Mouse (Mus musculus) erythroblast, embryonic 14.5 days (primary cell): ENCODE measurements around the gene Lyz2. TPM values are rescaled to one million over a fixed set of nuclear protein-coding genes. Genes with fewer than 3 reads are reported as not detected.

Experiments used
- H3K27me3 ChIP-seq: 2 replicates; pipeline ENCODE4 v1.6.1; 2012; ENCODE audit warnings: inconsistent platforms; ENCODE audit not compliant: control insufficient read depth
- H3K36me3 ChIP-seq: 2 replicates; pipeline ENCODE4 v1.6.1; 2012; ENCODE audit warnings: mild to moderate bottlenecking, inconsistent platforms; ENCODE audit not compliant: control insufficient read depth
- H3K4me1 ChIP-seq: 2 replicates; pipeline ENCODE4 v1.6.1; 2012; ENCODE audit warnings: inconsistent platforms; ENCODE audit not compliant: control insufficient read depth
- H3K4me3 ChIP-seq: replicated peaks from 2 replicates; pipeline ENCODE3; 2012; ENCODE audit warnings: moderate library complexity, mild to moderate bottlenecking, inconsistent platforms
- H3K9me3 ChIP-seq: 2 replicates; pipeline ENCODE4 v1.6.1; 2012; ENCODE audit warnings: low read length, inconsistent platforms, mixed read lengths; ENCODE audit not compliant: control insufficient read depth
- GATA1 ChIP-seq: IDR thresholded peaks from 2 replicates; pipeline ENCODE4 v1.6.1; 2012; ENCODE audit warnings: low read length, inconsistent platforms, mixed read lengths
- TAL1 ChIP-seq: IDR thresholded peaks from 3 replicates; pipeline ENCODE4 v1.6.1; 2012; ENCODE audit warnings: low read length, inconsistent platforms, mixed read lengths
- polyA plus RNA-seq: library from polyadenylated mRNA; stranded (reverse); fragments of >175 nt; gene quantifications from 2 replicates; pipeline ENCODE4 v1.2.3, GENCODE M21; 2012

Gene Lyz2
- polyA plus RNA-seq = 0.07 and 0.16 TPM in 2 replicates

- Histone ChIP-seq H3K9me3 (no peaks in the 10 kb centered on the region), H3K27me3 (no peaks in the 10 kb centered on the region), H3K36me3 (no peaks in the 10 kb centered on the region), H3K4me1 (no peaks in the 10 kb centered on the region), H3K4me3 (no peak within 1 kb of the TSS)
- TF ChIP-seq TAL1 (no peak), GATA1 (no peak)
Measured at GRCm38 (mm10) chr10:117282049-117282448, at the start of gene Lyz2. Gene Lyz2 (minus strand): TSS chr10:117282321.

- no peaks in the 10 kb centered on the region for H3K36me3 ChIP-seq
- H3K9me3 ChIP-seq = no peaks in the 10 kb centered on the region
- TF ChIP-seq GATA1 = no peak
- TF ChIP-seq TAL1 = no peak
- no peaks in the 10 kb centered on the region for H3K27me3 ChIP-seq
- no peak overlapping the region for H3K4me3 ChIP-seq
- H3K4me1 ChIP-seq = no peaks in the 10 kb centered on the region
Measured at GRCm38 (mm10) chr10:117330521-117330920, 48.4 kb upstream of the Lyz2 start.

DNA sequence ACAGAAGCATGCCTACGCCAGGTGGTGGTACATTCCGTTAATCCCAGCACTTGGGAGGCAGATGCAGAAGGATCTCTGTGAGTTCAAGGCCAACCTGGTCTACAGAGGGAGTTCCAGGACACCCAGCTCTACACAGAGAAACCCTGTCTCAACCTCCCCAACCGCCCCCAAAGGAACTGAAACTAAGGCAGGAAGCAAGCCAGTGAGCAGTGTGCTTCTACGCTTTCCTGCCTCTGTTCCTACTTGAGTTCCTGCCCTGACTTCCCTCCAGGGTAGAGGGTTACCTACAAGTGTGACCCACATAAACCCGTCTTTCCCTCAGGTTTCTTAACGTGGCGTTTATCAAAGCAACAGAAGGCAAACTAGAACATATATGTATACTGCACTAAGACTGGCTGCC lies 41.7 kb upstream of the Lyz2 start:
- no peaks in the 10 kb centered on the region for H3K9me3 ChIP-seq
- H3K36me3 ChIP-seq = no peaks in the 10 kb centered on the region
- no peaks in the 10 kb centered on the region for H3K27me3 ChIP-seq
- TF ChIP-seq TAL1 (no peak), GATA1 (no peak)
- no peak overlapping the region for H3K4me3 ChIP-seq
- H3K4me1 ChIP-seq = no peaks in the 10 kb centered on the region

DNA sequence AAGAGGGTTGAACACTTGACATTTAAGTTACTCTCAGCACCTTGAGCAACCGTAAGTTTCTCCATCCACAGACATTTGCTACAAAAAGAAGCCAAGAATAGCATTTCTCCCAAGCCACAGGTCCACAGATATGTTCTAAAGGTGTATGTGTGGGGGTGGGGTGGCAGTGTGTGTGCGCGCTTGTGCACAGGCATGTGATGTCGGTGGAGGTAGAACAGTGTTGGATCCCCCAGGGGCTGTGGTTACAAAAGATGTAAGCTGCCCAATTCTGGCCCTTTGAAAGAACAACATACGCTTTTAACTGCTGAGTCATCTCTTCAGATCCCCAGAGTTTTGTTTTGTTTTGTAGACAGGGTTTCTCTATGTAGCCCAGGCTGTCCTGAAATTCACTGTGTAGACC lies 40.5 kb upstream of the Lyz2 start:
- no peaks in the 10 kb centered on the region for H3K9me3 ChIP-seq
- no peaks in the 10 kb centered on the region for H3K36me3 ChIP-seq
- H3K4me3 ChIP-seq = no peak overlapping the region
- no peak for TF ChIP-seq TAL1
- TF ChIP-seq GATA1 = no peak
- no peaks in the 10 kb centered on the region for H3K27me3 ChIP-seq
- no peaks in the 10 kb centered on the region for H3K4me1 ChIP-seq

DNA sequence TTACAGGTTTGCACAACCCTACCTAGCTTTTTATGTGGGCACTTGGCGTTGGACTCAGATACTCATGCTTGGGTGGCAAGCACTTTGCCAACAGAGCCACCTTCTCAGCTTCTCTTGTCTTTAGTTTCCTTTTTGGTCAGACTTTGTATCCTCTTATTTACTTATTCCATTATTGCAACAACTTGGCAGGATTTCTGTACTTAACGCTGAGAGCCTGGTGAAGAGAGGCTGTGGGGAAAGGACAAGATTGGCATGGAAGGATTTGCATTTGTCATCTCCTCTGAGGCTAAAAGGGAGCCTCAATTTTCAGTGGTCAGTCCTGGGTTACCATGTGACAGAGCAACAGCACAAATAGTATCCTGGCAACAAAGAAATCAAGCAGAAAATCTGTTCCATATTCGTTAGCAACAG lies 38.5 kb upstream of the Lyz2 start:
- TF ChIP-seq GATA1 = no peak
- TF ChIP-seq TAL1 = no peak
- no peaks in the 10 kb centered on the region for H3K27me3 ChIP-seq
- no peaks in the 10 kb centered on the region for H3K4me1 ChIP-seq
- H3K36me3 ChIP-seq = no peaks in the 10 kb centered on the region
- H3K9me3 ChIP-seq = no peaks in the 10 kb centered on the region
- no peak overlapping the region for H3K4me3 ChIP-seq

GRCm38 (mm10) chr10:117316391-117316790 lies 34.3 kb upstream of the Lyz2 start:
- Histone ChIP-seq H3K36me3 (no peaks in the 10 kb centered on the region), H3K4me1 (no peaks in the 10 kb centered on the region), H3K27me3 (no peaks in the 10 kb centered on the region), H3K4me3 (no peak overlapping the region), H3K9me3 (no peaks in the 10 kb centered on the region)
- TF ChIP-seq GATA1 (no peak), TAL1 (no peak)

DNA sequence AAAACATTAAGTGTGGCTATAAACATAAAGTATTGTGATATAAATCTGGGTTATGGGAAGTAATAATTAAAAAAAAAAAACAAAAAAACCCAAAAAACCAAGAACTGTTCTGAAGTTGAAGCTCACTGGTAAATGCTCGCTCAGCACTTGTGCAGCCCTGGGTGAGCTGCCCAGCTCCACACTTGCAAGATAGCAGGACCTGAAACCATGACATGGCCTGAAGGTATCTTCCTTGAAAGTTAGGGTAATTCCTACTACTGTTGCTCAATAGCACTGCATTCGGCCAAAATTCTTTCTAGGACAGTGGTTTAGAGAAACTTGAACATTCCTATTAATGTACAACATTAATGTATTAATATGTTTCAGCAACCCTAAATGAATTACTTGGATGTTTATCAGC lies 31.0 kb upstream of the Lyz2 start:
- H3K27me3 ChIP-seq = no peaks in the 10 kb centered on the region
- no peaks in the 10 kb centered on the region for H3K36me3 ChIP-seq
- no peaks in the 10 kb centered on the region for H3K4me1 ChIP-seq
- no peaks in the 10 kb centered on the region for H3K9me3 ChIP-seq
- no peak for TF ChIP-seq TAL1
- no peak for TF ChIP-seq GATA1
- no peak overlapping the region for H3K4me3 ChIP-seq

- TF ChIP-seq GATA1 (no peak), TAL1 (no peak)
Measured at GRCm38 (mm10) chr10:117312168-117312567, 30.0 kb upstream of the Lyz2 start.

DNA sequence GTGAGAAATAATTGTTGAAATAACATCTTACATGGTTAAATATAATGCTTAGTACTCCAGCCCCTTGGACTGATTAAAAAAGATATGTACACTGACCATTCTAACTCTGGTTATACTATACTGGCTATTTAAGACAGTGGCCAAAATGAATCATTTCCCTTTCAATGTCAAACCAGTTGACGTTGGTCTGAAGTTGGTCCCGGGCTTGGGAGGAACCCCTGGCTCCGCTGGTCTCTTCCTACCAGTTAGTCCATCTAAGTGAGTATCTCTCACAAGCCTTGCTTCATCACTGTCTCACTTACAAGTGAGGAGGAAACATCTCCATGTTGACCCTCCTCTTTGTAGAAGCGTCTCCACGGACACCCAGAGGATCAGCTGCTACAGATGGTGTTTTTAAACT lies 22.2 kb upstream of the Lyz2 start:
- TF ChIP-seq GATA1 (no peak), TAL1 (no peak)
- H3K36me3 ChIP-seq = no peaks in the 10 kb centered on the region
- no peaks in the 10 kb centered on the region for H3K27me3 ChIP-seq
- no peaks in the 10 kb centered on the region for H3K4me1 ChIP-seq
- no peaks in the 10 kb centered on the region for H3K9me3 ChIP-seq
- H3K4me3 ChIP-seq = no peak overlapping the region

More at GRCm38 (mm10) chr10:117312168-117312567, 30.0 kb upstream of the Lyz2 start:
- H3K4me3 ChIP-seq = no peak overlapping the region
- no peaks in the 10 kb centered on the region for H3K4me1 ChIP-seq
- no peaks in the 10 kb centered on the region for H3K36me3 ChIP-seq
- no peaks in the 10 kb centered on the region for H3K27me3 ChIP-seq
- H3K9me3 ChIP-seq = no peaks in the 10 kb centered on the region

- TF ChIP-seq GATA1 (no peak), TAL1 (no peak)
Measured at GRCm38 (mm10) chr10:117301688-117302087, 19.6 kb upstream of the Lyz2 start.

More at GRCm38 (mm10) chr10:117301688-117302087, 19.6 kb upstream of the Lyz2 start:
- H3K27me3 ChIP-seq = no peaks in the 10 kb centered on the region
- H3K36me3 ChIP-seq = no peaks in the 10 kb centered on the region
- no peaks in the 10 kb centered on the region for H3K4me1 ChIP-seq
- no peak overlapping the region for H3K4me3 ChIP-seq
- H3K9me3 ChIP-seq = no peaks in the 10 kb centered on the region
